Mouse (Mus musculus) T-cell, adult 2 months (primary cell): ENCODE results near the gene Sh3tc1.

ENCODE experiments used
- DNase-seq: peaks from one replicate; pipeline ENCODE4 v3.0.0; 2022; ENCODE audit warnings: low spot score

Sh3tc1 gene

DNA sequence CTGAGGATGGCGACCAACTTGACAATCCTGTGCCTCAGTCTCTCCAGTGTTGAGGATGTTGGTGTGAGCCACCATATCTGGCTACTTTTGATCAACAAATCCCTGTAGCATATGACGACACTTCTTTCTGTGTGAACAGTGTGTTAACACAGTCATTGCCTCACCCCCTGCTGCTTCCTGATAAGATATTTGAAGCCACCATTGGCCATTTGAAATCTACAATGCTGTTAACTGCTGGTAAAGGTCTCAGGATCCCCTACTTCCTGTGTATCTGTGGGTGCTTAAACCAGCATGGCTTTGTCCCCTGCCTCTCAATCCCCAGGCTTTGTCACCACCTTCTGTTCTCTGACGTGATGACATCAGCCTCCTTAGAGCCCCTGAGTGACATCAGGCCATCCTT is 54.7 kb downstream of the Sh3tc1 start:
- no peak for DNase-seq

DNA sequence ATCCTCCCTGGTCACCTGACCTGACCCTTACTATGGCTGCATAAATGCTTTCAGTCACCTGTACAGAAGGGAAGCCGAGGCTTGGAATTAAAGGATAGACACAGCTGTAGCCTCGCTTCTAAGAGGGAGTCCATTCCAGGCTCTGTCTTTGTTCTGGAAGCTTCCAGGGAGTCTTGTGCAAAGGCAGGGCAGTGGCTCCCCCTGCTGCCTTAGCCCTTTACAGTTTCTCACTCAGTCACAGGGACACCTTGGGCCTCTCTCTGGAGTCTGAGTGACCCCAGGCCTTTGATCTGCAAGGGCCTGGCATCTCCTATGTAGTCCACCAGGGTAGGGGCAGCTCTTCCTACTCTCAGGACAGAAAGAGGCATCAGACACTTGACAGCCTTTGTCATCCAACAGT is 58.8 kb downstream of the Sh3tc1 start:
- no peak for DNase-seq

DNA sequence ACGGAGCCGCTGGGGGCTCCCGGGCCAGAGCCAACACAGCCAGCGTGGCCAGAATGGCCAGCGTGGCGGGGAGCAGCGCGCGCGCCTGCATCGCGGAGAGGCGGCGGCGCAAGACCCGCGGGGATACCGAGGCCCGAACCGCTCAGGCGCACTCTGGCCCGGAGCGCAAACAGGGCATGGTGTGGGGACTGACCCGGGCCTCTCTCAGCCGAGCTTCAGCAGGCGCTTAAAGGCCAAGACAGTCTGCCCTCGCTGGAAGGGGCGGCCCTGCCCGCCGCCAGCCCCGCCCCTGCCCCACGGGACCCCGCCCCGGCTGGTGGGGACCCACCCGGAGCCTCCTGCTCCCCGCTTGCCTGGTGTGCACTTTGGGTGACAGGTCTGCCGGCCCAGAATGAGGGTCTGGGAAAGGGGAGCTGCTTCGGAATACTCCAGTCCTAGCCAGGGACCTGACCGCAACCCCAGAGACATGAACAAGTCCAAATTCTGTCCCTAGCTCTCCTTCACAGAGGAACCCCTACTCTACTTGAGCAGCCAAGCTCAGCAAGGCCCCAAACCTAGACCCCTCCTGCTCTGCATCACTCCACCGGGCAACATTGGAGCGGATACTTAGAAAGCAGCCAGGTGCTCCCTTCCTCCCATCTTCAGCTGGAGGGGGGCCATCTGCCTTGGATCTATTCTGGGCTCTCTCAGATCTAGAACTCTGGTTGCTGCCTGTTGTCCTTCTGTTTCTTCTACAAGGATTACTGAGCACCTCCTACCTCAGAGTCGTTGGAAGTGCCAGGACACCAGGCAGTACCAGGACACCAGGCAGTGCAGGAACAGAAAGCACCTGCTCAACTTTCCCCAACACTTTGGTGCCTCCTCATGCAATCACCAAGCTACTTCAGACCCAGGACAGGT is 60.3 kb downstream of the Sh3tc1 start, which contains the start of gene Htra3:
TSS of gene Htra3 (minus strand) at position 527 of the 900 bp plus-strand sequence.
- DNase-seq = no peak

DNA sequence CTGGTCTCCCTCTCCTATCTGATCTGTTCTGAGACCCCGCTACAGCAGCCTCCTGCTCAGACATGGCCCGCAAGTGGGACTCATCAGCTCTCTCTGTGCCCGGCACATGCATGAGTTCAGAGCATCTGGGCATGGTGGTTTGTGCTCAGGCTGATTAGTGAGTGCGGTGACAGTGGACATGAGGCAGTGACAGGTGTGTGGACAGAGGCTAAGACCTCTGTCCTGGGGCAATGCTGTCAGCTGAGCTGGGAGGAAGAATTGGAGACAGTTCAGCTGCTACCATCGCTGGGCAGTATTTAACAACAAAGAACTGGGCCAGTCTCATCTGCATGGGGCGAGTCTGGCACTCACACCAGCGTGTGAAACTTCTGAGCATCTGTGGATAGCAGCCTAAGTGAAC is 62.8 kb downstream of the Sh3tc1 start:
- no peak for DNase-seq

DNA sequence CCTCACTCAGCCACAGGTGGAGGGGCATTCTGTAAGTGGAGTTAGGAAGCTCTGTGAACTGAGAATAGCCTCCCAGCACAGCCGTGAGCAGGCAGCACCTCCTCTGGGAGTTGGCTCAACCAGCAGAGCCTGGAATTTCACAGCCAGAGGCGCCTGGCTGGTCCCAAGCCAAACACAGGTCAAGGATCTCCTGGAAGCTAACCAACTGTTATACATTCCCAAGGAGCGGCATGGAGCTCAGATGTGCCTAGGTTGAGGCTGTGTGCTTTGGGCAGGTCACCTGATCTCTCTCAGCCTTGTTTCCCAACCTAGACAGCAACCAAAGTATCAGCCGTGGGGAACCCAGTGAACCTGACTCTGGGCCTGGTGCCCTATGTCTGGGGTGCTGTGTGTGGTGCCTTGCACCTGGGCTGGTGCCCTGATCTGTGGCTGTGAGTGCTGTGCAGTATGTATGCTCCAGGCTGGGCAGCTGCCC is 65.7 kb downstream of the Sh3tc1 start:
- DNase-seq = no peak

DNA sequence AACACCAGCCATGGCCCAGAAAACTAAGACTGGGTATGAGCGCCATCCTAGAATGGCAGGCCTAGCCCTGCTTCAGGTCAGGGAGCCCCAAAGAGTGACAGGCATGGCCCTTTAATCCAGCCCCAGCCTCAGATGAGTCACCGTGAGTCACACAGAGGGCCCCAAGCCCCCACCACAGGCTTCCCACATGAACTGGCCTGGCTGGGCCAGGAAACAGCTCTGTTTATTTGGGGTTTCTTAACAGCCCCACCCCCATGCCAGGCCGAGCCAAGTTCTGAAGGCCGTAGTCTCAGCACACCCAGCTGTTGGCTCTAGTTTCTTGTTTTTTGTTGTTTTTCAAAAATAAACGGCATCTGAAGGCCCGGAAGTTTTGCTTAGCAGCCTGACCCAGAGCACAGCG is 66.7 kb downstream of the Sh3tc1 start:
- no peak for DNase-seq

DNA sequence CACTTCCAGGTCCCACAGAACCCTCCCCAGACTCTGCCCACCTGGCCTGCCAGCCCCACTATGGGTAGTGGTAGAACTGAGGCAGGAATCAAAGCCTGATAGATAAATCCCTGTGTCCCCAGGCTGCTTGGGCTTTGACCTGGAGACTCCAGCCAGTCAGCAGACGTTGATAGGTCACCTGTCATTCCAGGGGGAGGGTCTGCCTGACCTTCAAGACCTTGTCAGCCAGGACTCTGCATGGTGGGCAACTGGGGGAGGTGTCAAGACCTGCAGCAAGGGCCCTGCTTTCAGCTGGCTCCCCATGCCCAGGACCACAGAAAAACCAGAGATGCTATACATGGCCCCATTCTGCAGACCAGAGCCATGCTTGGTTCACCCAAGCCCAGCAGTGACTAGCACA is 67.2 kb downstream of the Sh3tc1 start:
- no peak for DNase-seq

DNA sequence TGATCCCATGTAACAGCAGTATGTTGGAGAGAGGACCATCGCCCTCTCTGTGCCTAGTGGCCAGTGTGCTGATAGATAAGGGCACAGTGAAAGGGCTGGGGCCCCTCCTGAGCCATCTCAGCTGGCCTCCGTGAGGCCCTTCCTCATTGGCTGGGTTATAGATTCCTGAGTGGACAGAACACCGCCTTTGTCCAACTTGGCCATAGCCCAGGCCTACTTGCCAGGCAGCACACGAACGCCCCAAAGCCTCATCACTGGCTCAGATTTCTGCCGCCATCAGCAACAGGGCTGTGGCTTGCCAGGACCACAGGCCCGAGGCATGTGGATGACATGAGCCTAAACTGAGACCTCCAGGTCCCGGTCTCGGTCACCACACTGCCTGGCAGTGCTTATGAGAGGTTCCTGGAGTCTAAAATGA is 68.3 kb downstream of the Sh3tc1 start:
- DNase-seq = no peak

DNA sequence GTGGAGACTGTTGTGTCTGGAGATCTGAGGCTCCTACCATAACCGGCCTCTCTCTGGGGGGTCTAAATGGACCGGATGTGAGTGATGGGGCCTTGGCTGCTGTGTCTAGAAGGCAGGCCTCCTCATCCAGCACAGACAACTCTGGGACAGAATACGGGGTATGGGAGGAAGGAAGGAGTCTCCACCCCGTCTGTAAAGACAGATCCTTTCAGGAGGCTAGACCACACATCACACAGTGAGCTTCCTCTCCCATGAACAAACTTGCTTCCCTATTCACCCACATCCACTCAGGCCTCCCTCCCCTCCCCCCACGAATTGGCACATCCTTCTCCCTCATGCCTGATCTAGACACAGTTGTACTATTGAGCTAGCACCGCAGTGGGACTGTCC is 69.4 kb downstream of the Sh3tc1 start:
- DNase-seq = no peak

DNA sequence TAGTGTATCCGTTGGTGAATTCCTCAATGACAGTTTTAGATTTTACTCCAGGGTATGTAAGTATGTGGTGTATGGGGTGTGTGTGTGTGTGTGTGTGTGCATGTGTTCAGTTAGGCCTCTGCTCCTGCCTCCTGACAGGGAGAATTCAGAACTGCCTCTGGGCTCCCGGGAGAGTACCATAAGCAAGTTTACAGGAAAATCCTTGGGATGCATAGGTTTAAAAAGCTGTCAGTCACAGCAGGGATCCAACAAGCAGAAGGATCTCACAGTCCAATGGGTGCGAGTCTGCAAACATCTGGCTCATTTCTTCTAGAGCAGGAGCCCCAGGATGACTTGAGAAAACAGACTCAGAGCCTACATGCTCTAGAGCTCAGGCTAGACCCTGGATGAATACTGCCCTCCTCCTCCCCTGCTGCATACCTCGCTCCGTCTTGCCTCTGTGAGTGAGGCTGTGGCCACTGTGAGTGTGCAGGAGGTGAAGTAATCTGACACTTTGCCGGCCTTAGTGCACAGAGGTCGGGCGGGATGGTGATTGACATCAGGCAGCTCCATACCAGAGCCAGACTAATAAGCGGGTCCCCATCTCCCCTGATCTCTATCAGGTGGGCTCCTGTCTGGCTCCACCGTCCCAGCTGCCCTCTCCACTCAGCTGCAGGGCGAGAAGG is 69.9 kb downstream of the Sh3tc1 start:
- no peak for DNase-seq

DNA sequence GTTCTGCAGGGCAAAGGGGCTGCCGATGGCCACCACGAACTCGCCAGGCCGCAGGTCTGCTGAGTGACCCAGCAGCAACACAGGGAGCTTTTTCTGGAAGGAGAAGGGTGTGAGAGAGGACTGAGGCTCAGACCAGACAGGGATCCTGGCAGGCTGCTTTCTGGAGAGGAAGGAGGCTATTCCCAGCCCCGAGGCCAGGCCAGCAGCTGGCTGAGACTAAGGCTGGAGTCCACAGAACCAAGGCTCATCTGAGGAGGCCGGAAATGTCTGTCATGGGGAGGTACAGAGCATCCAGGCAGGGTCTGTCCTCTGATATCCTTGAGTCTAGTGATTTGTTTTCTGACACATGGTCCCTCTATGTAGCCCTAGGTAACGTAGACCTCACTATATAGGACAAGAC is 73.6 kb downstream of the Sh3tc1 start:
- DNase-seq = no peak

DNA sequence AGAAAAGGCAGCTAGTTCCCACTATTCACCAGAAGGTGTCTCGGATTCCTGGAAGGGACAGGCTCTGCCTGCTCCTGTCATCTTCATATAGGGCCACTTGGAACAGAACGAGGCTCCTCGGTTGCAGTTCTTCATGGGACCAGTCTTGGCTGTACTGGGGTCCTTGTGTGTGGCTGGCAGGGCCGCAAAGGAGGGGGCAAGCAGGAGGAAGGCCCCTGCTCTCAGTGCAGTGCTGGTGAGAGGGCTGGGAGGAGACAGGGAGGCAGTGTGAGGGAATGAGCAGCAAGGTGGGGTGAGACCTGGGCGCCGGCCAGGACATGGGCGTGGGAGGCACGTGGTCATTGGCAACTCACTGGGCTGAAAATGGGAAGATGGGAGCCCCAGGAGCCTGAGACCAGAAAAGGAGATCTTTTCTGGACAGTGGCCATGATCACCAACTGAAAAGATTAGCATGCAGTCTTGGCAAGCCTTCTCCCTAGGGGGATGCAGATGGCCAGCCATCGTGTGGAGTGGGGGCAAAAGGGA is 77.7 kb downstream of the Sh3tc1 start:
- DNase-seq = no peak

DNA sequence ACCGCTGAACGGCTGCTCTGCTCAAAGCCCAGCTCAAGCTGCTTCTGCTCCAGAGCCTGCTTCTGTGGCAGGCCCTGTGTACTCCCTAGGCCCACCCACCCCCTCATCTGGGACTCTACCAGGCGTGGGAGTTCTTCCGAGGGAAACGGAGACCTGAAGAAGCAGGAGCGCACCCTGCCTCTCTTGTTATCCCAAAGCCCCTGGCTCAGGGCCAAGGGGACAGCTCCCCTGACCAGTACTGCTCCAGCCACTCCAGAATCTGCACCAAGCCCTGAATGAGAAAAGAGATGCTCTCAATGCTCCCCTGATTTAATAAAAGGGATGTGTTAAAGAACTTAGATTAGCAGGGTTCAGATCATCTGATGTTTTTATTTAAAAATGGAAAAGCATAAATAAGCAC is 78.6 kb downstream of the Sh3tc1 start:
- DNase-seq = no peak

DNA sequence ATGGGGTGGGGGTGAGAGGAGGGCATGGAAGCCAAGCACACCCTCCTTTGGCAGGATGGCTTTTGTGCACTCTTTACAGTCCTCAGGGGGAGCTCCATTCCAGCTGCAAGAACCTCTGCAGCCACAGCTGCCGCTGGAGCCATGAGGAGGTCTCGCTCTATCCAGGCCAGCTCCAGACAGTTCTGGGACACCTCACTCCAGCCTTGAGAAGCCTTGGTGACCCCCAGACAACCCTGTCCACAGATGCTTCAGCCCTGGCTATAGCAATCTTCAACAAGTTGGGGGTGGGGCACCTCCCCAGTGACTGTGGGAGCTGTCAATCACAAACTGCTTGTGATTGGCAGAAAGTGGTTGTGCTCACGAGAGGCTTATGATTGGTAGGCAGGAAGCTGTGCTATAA is 80.3 kb downstream of the Sh3tc1 start:
- no peak for DNase-seq

DNA sequence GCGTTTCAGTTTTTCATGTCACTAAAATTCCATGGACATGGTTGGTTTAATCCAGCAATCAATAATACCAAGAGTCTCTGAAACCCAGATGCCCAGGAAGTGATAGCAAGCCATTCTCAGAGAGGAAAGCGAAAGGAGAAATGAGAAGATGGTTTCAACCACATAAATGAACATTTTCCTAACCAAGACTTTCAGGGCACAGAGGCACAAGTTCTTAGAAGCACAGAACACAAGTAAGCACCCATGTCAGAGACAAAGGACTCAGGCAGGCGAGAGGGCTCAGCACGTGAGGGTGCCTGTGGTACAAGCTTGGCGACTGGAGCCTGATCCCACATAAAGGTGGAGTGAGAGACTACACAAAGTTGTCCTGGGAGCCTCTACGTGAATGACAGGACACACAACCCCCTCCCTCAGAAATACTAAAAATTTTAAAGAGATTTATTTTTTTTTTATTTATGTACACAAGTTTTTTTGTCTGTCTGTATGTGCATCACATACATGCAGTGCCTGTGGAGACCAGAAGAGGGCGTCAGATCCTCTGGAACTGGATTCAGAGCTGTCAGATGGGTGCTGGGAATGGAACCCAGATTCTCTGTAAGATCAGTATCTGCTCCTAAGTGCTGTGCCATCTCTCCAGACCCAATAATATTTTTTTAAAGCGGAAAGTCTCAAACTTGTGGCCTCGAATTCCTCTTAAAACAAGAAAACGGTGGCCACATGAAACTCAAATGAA is 83.9 kb downstream of the Sh3tc1 start:
- no peak for DNase-seq

DNA sequence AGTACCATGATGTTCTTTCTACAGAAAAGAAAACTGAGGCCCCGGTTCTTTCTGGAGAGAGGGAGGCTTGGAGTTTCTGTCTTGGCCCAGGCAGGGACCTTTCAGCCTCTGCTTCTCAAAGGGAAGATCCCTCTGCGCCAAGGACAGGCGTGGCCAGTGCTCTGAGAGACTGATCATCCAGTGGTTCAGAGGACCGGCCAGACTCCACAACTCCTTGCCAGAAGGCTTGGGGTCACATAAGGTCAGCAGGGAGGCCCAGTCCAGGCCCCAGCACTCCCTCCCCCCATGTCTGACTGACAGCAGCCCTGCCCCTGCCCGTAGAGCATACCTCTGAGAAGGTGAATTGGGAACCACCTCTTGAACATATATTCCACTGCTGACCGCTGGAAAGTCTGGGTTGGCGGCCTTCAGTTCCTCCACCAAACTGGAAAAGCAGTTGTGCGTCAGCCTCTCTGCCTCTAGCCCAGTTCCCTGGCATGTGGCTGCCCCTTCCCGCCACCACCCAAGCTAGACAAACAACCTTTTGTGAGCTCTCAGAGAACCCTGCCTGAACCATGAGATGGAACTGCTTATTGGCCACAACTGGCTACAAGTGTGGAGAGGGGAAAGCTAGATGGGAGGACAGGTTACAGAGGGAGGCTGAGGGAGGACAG is 85.9 kb downstream of the Sh3tc1 start:
- no peak for DNase-seq

DNA sequence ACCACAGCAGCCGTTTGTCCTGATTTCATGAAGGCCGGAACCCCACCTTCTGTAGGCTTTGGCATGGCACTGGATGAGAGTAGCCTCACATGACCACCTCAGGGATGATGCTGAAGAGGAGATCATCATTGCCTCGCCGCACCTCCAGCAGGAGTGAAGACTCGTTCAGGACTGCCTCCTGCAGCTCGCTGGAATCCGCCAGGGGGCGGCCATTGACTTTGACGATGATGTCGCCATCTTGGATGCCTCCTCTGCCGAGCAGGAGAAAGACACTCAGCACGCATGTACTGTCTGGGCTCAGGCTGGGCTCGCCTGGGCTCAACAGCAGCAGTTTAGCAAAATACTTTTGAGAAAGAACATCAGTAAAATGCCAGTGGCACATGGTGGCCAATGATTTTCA is 86.9 kb downstream of the Sh3tc1 start:
- DNase-seq = no peak

DNA sequence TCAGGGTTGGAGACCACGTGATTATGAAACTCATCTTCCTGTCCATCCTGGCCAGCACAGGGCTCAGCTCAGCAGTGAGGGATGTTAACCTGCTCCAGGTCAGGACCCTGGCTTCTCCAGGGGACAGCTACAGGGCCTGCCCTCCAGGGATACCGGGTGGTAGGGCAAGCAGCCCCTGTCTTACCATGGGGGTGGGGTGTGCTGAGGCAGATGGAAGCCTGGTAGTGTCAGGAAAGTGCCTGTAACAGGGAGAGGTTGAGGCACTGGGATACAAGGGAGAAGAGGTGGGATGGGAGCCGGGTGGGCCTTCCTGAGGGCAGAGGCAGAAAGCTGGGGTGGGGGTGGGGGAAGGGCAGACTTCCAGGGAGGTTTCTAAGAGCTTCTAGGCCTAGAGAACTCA is 87.5 kb downstream of the Sh3tc1 start:
- no peak for DNase-seq

DNA sequence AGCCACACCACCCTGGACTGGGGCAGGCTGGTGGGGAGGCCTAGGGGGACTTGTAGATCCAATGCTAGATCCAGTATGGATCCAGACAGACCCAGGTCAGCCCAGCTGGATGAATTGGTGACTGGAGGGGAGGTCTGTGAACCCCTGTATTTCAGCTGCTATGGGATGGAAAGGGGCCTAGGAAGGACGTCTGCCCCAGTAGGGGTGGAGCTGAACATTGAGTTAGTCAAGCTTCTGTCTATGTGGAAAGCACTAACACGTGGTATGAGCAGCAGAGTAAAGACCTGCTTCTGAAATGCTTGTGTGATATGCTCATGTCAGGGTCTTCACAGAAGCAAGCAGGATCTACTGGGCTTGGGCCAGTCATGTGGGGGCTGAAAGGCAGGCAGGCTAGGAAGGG is 91.6 kb downstream of the Sh3tc1 start:
- DNase-seq = no peak

DNA sequence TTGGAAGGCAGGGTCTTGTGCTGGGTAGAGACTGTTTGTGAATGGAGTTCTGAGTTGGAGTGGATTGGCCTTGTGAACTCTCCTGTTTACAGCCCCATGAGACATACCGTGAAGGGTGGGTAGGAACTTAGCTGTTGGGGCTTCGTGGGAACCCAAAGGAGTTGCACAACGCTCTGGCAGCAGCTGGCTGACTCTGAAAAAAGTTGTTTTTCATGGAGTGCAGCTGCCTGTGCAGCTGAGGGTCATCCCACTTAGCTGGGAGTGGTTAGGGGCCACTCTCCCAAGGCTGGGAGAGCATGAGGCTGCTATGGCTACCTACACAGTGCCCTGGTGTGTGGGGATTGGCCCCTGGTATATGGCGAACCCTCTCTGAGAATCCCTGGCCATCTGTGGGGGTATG is 92.2 kb downstream of the Sh3tc1 start:
- DNase-seq = no peak
